Mouse (Mus musculus) large intestine, adult 2 months (tissue): ENCODE results near the gene Nf1. TPM values are rescaled to one million over a fixed set of nuclear protein-coding genes. Genes with fewer than 3 reads are reported as not detected.

Experiments used
- DNase-seq: peaks from one replicate; pipeline ENCODE4 v3.0.0-alpha.2; 2012; ENCODE audit warnings: low read depth, low spot score
- WGBS: fragments of 180-500 bp; shearing (Covaris S2); methylation state at CpG from one replicate; pipeline ENCODE4 v1.1.7; 2018; 5-methylcytosine and 5-hydroxymethylcytosine counted together
- polyA plus RNA-seq: library from polyadenylated mRNA; depleted of rRNA; stranded (reverse); fragments of >200 nt; gene quantifications from 2 replicates; pipeline ENCODE4 v1.2.3, GENCODE M21; 2012

The Nf1 gene
- polyA plus RNA-seq, 1 experiment, result 5.3 TPM

- DNase-seq, result no peak
Measured at GRCm38 (mm10) chr11:79448361-79448760, 108.9 kb downstream of the Nf1 start.

DNA sequence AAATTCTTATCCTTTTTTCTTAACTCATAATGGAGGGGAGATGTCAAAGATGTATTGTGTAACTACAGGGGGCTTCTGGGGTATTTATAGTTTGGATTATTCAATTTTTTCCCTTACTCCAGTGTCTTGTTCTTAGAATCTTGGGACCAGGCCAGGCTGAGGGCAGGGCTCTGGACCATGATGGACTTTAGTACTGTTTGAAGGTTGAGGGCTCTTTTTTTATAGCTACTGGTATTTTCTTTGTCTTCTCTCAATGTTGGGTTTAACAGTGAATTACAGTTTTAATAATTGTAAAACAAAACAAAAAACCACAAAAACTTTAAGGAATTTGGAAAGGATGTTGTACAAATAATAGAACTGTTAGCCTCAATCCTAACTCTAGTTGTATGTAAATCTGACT lies 113.5 kb downstream of the Nf1 start:
- DNase-seq, result no peak

GRCm38 (mm10) chr11:79457928-79458327 lies 118.4 kb downstream of the Nf1 start:
- DNase-seq, result no peak
- 80% methylated on average over 3 of the region's 3 CpGs for WGBS

DNA sequence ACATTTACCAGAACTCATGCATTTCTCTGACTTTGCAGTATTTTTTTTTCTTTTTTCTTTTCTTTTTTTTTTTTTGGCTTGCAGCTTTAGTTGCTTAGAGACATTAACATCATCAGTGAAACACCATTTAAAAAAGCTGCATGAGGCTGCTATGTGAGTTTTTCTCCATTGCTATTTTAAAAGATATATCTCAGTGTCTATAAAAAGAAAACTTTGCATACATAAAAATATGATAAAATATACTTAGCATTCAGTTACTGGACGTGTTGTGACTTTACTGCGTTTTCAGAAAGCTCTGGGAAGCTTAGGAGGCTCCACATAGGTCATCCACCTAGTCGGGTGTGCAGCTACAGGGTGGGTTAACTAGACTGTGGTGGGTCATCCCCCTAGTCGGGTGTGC lies 120.4 kb downstream of the Nf1 start:
- DNase-seq, result no peak
- 86% methylated on average over 4 of the region's 4 CpGs for WGBS

- no peak for DNase-seq
- 95% methylated on average over 3 of the region's 3 CpGs for WGBS
Measured at GRCm38 (mm10) chr11:79460756-79461450, 121.4 kb downstream of the Nf1 start.

DNA sequence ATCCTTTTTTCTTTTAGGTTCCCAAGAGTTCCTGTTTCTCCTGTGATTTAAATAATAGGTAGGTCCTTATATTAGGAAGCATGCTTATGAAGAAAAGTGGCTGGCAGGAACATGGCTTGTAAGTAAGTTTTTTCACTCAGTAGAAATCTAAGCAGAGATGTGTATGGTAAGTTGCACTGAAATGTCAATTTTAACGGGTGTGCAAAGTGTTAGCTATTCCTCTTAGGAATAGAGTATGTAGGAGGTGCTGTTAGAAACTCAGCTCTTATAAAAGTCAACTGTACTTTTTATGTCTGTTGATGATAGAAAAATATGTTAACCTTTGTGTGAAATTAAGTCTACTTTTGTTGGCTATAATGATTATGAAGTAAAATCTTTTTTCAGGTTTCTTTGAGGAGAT lies 128.6 kb downstream of the Nf1 start:
- DNase-seq, result no peak
- 68% methylated on average over 1 of the region's 1 CpGs for WGBS

- WGBS, result 41% methylated on average over 6 of the region's 6 CpGs
- no peak for DNase-seq
Measured at GRCm38 (mm10) chr11:79483392-79483791, 143.9 kb downstream of the Nf1 start.

DNA sequence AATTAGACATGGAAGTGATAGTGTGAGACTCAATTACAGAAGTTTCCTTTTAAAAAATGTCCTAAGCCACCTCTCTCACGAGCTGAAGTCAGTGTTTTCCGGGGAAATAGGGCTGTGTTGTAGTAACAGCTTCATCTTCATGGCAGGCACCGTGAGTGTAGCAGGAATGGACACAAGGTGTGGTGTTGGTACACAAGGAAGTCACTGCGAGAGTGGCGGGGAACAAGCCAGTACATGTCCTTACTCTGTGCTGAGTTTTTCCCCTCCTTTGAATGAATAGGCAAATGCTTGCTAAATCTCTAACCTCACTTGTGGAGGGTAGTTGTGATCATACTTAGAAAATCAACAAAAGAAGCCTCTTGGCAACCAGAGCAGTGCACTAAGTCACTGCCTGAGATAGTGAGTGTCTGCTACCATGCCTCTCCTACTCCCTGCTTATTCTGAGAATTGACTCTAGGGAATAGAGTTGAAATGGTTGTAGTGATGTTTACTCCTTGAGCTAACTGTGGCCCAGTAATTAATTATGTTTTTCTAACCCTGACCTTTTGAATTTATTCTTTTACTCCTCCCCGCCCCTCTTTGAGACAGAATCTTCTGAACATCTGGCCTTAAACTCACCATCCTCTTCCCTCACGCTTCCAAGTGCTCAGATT lies 144.5 kb downstream of the Nf1 start:
- WGBS, result 43% methylated on average over 7 of the region's 7 CpGs
- DNase-seq, result no peak

- no peak for DNase-seq
Measured at GRCm38 (mm10) chr11:79484721-79485120, 145.2 kb downstream of the Nf1 start.

- WGBS, result 69% methylated on average over 10 of the region's 10 CpGs
- no peak for DNase-seq
Measured at GRCm38 (mm10) chr11:79494976-79495800, 155.7 kb downstream of the Nf1 start.

DNA sequence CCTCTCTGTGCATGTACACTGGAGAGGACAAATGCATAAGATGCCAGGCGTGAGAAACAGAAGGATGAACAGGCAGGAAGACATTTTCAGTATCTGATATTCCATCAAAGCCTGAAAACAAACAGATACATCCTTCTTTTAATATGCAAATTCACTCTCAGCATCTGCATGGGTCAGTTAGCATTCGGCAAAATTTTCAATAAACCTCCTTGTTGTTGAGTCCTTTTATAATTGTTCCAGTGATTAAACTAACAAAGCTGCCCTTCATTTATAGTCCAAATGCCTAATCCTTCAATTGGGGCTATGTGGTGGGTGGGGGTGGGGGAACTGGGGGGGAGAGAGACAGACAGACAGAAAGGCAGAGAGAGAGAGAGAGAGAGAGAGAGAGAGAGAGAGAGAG lies 163.4 kb downstream of the Nf1 start:
- 77% methylated on average over 2 of the region's 2 CpGs for WGBS
- DNase-seq, result no peak

DNA sequence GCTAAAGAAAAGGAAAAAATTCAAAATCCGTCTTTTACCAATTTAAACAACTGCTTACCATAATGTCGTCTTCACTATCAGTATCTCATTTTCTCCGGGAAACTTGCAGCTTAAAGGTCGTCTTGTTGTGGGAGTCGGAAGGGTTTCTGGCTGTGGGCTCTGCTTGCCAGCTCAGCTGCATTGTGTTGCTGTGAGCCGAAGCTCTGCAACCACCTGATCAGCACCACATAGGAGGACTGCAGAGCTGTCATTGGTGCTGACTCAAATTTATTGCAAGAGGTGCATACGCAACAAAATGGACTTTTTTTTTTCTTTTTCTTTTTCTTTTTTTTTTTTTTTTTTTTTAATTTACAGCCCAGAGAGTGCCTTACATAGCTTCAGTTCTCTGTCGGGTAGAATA lies 164.4 kb downstream of the Nf1 start, which contains the start of gene Omg:
TSS of gene Omg (minus strand) at position 240 of the 400 bp plus-strand sequence.
- 68% methylated on average over 8 of the region's 8 CpGs for WGBS

GRCm38 (mm10) chr11:79504506-79504905 lies 165.0 kb downstream of the Nf1 start:
- no peak for DNase-seq
- WGBS, result 93% methylated on average over 7 of the region's 7 CpGs

More for the DNA sequence above, 164.4 kb downstream of the Nf1 start, which contains the start of gene Omg:
- DNase-seq, result no peak

- WGBS, result 92% methylated on average over 3 of the region's 3 CpGs
- DNase-seq, result no peak
Measured at GRCm38 (mm10) chr11:79511970-79512369, 172.5 kb downstream of the Nf1 start.

- 74% methylated on average over 6 of the region's 6 CpGs for WGBS
Measured at GRCm38 (mm10) chr11:79515331-79515730, 175.8 kb downstream of the Nf1 start.

DNA sequence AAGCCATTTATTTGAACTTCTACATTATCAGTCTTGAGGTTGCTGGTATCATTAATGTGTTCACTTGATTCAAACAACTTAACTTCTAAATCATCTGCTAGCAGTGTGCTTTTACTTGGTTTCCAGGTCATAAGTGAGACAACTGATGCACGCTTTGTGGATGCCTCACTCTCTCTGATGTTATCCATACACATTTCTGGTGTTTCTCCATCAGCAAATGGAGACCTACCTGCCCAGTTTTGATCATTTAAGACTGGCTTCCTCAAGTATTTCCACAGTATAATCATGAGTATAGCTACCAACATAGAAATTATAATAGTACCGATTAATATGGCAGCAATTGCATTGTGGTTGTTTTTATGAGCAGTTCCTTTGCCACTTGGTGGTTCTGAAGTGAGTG lies 176.3 kb downstream of the Nf1 start:
- no peak for DNase-seq
- WGBS, result 95% methylated on average over 2 of the region's 2 CpGs

More at GRCm38 (mm10) chr11:79515331-79515730, 175.8 kb downstream of the Nf1 start:
- DNase-seq, result no peak

DNA sequence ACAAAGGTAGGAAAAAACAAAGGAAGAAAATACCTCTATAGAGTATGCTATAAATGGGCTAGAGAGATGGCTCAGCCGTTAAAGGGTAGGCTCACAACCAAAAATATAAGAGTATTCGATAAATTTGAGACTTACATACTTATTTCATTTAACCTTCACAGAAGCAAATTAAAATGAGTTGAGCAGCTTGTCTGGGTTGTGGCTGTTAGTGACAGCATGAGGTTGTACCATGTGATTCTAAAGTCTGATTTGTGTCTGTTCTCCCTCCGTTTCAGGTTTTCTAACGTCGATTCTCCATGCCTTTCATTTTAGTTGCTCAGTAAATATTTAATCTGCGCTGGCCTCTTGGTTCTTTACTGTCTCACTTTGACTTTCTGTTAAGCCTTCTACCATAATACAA lies 179.8 kb downstream of the Nf1 start:
- no peak for DNase-seq
- 62% methylated on average over 6 of the region's 6 CpGs for WGBS

DNA sequence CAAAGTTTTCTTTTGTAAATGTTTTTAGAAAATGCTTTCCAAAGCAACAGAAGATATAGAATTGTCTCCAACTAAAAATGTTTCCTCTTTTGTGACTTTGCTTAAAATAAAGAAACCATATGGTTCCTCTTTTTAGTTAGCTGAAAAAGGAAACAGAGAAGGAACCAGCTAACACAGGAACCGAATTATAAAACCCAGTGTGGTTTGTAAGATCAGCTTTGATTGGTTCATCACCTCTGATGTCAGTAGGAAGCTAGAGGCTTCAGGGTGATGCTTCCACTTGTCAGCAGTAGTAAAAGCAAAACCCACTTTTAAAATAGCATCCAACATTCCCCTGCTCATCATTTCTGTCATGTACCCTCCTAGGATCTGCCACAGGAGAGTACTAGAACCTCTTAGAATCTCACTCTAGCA lies 180.4 kb downstream of the Nf1 start:
- WGBS, result 58% methylated on average over 1 of the region's 1 CpGs
- DNase-seq, result no peak

- DNase-seq, result no peak
Measured at GRCm38 (mm10) chr11:79520772-79521171, 181.3 kb downstream of the Nf1 start.

- no peak for DNase-seq
Measured at GRCm38 (mm10) chr11:79521930-79522329, 182.4 kb downstream of the Nf1 start.

- WGBS, result 74% methylated on average over 1 of the region's 1 CpGs
- DNase-seq, result no peak
Measured at GRCm38 (mm10) chr11:79522944-79523343, 183.5 kb downstream of the Nf1 start.
